Mouse (Mus musculus): ENCODE measurements around the gene Tsacc.

Tsacc gene

GRCm38 (mm10) chr3:88237161-88237555, 59.6 kb downstream of the Tsacc start:
- no peak for DNase-seq

- no peak for DNase-seq
Measured at GRCm38 (mm10) chr3:88235616-88236015, 61.2 kb downstream of the Tsacc start.

- peak; percentile 59 to 60 for DNase-seq
Measured at GRCm38 (mm10) chr3:88235216-88235615, 61.6 kb downstream of the Tsacc start.

GRCm38 (mm10) chr3:88234041-88234440, 62.8 kb downstream of the Tsacc start:
- no peak for DNase-seq

GRCm38 (mm10) chr3:88232851-88233649, 63.7 kb downstream of the Tsacc start:
- no peak for DNase-seq
